Mouse (Mus musculus) CH12.LX (cell line): ENCODE measurements around the gene Ppp1r14d.

Source experiments
- CTCF ChIP-seq, 2 experiments: IDR thresholded peaks in 1 of 2; conservative IDR thresholded peaks in 1 of 2; 2 replicates each; pipeline ENCODE4 v1.5.1; 2011 to 2012; ENCODE audit warnings: low read depth in 2 of 2, low read length in 2 of 2, improper control_type of control experiment in 1 of 2, inconsistent platforms in 1 of 2, mild to moderate bottlenecking in 1 of 2, moderate library complexity in 1 of 2
- NRF1 ChIP-seq: IDR thresholded peaks from 2 replicates; pipeline ENCODE4 v1.6.1; 2014; ENCODE audit warnings: low read depth, mild to moderate bottlenecking, inconsistent platforms, low read length, improper control_type of control experiment, moderate library complexity
- USF1 ChIP-seq: IDR thresholded peaks from 2 replicates; pipeline ENCODE4 v1.6.1; 2014; ENCODE audit warnings: low read depth, mild to moderate bottlenecking, inconsistent platforms, low read length, improper control_type of control experiment

DNA sequence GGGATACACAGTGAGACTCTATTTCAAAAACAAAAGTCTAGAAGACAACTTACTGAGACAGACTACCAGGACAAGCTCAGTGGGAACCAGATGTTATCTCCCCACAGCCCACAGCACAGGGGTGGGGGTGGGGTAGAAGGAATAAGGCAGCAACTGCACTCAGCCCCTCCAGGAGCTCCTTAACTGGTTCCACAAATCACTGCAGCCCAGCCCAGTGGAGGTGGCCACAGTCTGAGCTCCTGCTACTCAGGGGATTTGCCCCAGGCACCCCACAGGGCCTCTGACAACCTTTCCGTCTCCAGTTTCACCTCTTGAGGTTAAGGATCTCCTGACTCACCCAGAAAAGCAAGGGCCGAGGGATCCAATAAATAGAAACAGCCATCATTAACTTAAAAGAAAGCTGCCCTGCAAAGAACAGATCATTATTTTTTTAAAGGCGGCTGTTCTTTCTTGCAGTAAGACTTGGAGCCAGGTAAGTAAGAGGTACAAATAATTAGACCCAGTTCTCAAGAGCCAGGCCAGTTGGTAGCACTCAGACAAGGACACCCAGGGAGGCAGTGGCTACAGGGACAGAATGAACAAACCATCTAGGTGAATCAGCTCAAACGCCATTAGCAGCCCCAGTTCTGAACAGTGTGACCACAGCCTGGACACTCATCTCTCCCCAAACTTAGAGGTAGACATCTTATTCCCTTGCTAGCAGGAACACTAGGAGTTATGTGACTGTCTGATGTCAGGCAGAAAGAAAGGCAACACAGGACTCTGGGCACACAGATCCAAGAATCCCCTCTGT lies 33.2 kb downstream of the Ppp1r14d start:
- TF ChIP-seq NRF1 (no peak), CTCF (conservative IDR thresholded peaks at IDR 0.05 in 1 of 2, IDR thresholded peaks at IDR 0.05 in 1 of 2; ENCODE audit: low read depth in 2 of 2, low read length in 2 of 2) (no peak), USF1 (no peak)
